Mouse (Mus musculus) lung, adult 2 months (tissue): ENCODE measurements around the gene Sgta.

ENCODE experiments used
- CTCF ChIP-seq: fragments of 200-500 bp; IDR thresholded peaks from 2 replicates; pipeline ENCODE4 v1.5.1; 2011; ENCODE audit warnings: mild to moderate bottlenecking, low read length, control low read depth; ENCODE audit not compliant: insufficient read depth
- POLR2A ChIP-seq: fragments of 200-500 bp; IDR thresholded peaks from 2 replicates; pipeline ENCODE4 v1.6.1; 2011; ENCODE audit warnings: low read depth, mild to moderate bottlenecking, control low read depth, low read length, borderline replicate concordance; ENCODE audit errors: extremely low read depth

DNA sequence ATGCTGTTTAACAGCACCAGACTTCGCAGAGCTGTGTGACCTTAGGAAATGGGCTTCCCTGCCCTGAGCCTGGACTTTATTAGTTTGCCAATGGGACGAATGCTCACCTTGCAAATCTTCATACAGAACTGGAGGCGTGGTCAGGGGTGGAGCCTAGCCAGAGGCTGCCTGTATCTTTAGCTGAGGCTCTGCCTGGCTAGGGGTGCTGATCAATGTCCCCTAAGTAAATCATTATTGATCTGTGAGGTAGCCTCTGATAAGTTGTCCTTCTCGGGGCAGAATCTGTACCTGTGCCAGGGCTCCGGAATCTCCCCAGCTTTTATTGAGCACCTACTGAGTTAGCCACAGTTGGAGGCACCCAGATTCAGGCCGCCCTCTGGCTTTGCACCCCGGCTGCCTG is 30.6 kb upstream of the Sgta start:
- TF ChIP-seq CTCF (no peak), POLR2A (no peak)
